Mouse (Mus musculus): ENCODE measurements around the gene Fam98b.

The Fam98b gene

DNA sequence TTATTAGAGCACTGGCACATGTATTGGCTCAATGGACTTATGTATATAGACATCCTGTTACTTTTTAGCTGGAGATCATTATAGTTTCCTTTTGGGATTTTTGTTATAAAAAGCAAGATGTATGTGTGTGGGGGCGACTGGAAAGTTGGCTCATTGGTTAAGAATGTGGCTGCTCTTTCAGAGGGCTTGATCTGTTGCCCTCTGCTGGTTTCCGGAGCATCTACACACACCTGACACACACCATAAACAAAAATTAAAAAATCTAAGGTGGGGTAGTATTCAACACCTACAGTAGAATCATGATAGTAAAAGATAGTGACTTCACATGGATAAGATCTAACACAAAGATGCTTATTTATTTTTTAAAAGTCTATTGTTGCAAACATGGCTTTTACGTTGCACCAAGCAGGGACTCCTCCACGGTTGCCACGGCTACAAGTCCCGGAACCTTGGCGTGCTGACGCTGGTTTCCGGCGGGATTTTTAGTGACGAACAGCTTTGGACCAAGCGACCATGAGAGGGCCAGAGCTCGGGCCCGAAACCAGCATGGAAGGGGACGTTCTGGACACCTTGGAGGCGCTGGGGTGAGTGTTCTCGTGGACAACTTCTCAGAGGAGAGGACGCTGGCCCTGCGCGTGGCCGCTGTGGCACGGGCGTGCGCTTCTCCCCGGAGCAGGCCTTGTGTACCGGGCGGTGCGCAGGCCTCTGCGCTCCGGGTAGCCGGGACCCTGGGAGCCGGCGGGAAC lies at the start of gene Fam98b:
Gene Fam98b, plus strand, starts transcription at position 485 of the 746 bp plus-strand sequence.
- in situ Hi-C loops (cut with MboI, MseI): no loop called here

GRCm38 (mm10) chr2:117200869-117201338 lies 48.6 kb upstream of the Fam98b start:
- in situ Hi-C loops (cut with MboI, MseI): no loop called here

DNA sequence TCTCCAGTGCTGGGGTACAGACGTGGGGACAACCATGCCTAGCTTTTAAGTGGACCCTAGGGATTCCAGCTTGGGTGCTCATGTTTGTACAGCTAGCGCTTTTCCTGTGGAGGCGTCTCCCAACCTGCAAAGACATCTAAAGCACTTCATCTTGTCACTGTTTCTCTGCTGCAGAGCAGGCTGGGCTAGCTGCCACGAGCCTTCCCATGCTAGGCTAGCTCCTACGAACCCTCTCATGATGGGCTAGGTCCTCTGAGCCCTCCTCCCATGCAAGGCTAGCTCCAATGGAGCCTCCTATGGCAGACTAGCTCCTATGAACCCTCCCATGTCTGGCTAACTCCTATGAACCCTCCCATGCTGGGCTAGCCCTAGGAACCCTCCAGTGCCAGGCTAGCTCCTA lies 46.2 kb upstream of the Fam98b start:
- in situ Hi-C loops (cut with MboI, MseI): no loop called here

DNA sequence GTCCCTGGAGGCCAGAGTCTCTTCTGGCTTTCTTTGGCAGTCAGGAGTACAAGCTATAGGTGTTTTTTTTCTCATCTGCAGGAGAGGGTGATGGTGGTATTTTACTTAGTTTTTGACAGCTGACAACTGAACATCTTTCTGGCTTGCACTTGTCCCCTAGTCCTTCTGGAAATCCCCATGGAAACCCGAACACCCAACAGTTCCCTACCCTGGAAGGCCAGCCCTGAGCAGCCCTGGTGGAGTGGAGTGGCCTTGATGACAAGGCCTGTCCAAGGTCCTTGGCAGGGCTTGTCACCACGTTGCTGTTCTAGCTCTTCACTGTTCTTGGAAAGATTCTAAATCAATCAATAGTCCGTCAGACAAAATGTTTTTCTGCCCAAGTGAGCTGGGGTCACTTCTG lies 45.0 kb upstream of the Fam98b start:
- in situ Hi-C loops (cut with MboI, MseI): no loop called here

DNA sequence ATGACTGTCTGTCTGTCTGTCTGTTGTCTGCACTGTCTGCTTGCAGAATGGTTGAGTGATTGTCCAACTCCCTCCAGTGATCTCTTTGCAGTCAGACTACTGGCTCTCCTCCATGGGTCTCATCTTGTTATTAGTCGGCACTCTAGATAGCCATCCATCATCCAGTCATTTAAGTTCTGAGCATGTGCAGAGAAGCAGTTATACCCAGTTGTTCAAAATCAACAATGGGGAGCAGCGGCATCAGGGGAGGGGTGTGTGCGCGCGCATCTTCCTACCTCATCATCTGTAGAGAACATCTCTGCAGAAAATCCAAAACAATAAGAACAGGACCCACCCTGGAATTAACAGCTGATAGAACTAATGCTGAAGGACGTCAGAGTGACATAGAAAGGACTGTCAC lies 44.5 kb upstream of the Fam98b start:
- in situ Hi-C loops (cut with MboI, MseI): no loop called here

DNA sequence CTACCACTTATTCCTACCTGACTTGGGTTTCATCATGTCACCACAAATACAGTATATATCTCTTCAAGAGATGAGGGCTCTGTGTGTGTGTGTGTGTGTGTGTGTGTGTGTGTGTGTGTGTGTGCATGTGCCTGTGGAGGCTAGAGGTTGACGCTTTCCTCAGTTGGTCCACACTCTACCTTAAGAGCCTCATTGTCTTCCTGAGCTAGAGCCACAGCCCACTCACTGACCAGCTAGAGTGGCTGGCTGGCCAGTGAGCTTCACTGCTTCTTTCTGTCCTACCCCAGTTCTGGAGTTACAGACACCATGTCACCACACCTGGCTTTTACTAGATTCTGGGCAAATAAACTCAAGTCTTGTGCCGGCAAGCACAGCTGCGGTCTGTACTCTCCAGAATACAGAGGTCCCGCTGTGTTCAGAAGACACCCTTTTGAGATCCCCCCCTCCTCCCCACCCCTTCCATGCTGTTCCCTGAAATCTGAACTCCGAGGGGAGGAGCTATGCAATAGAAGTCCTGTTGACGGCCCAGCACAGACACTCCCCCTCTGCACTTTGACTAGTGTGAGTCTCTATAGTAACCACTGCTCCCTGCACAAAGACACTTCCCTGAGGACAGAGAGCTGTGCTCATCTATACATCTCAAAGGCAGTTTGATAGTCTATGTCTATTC lies 39.0 kb upstream of the Fam98b start:
- in situ Hi-C loops (cut with MboI, MseI): no loop called here

DNA sequence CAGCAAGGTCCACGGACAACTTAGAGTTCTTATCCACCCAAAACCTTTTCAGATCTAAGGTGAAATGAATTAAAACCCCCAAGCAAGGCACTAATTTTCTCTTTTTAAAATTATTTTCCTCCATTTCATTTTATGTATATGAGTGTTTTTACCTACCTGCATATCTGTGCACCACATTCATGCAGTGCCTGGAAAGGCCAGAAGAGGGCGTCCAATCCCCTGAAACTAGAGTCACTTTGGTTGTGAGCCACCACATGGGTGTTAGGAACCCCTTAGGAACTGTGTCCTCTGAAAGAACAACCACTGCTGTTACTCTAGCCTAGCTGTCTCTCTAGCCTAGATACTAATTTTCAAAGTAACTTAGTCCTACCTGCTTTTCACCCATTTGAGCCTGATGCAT lies 33.4 kb upstream of the Fam98b start:
- in situ Hi-C loops (cut with MboI, MseI): no loop called here

GRCm38 (mm10) chr2:117217695-117218216 lies 31.8 kb upstream of the Fam98b start:
- in situ Hi-C loops (cut with MboI, MseI): no loop called here

GRCm38 (mm10) chr2:117219536-117219935 lies 30.0 kb upstream of the Fam98b start:
- in situ Hi-C loops (cut with MboI, MseI): no loop called here

DNA sequence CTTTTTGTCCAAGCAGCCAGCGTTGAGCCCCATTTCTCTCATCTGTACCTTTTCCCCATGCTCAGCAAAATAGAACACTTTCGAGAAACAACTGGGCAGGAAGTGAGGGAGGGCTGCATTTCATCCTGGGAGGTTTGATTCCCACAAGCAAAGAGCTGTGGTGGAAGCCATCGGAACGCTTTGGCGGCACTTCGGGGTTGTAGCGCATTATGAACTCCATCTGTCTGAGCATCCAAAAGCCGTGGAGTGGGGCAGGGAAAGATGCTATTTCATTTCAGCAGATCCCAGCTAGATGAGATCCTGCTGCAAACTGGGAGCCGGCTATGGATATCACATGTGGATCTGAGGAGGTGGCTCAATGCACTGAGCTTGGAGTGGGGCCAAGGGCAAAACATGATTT lies 26.9 kb upstream of the Fam98b start:
- in situ Hi-C loops (cut with MboI, MseI): loop anchor here (10.0 kb wide), 1 partner anchor 758 kb away; no protein-coding TSS in a partner anchor

DNA sequence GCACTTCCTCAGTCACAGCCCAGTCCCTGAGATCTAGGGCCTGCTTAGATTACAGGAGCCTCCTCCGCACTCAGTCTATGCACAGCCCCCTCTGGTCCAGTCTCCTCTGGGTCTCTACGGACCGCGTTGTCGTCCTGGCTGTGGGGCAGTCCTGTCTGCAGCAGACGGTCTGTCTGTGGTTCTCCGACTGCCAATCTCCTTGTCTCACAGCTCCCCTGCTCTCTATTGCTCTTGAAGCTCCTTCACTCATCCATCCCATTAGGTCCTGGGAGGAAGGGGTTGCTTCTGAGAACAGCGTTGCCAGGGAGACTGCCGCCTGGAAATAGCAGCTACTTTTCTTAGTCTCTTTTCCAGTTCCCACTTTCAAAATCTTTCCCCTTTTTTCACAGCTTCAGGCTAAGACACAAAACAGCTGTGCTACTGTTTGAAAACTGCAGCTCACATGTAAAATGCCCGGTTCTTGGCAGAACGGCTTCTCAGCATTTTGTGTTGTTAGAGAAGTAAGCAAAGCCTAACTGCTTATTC lies 20.9 kb upstream of the Fam98b start:
- in situ Hi-C loops (cut with MboI, MseI): loop anchor here (5.0 to 10.0 kb wide), 2 partner anchors 336 to 764 kb away; no protein-coding TSS in a partner anchor

- in situ Hi-C loops (cut with MboI, MseI): no loop called here
Measured at GRCm38 (mm10) chr2:117230261-117230660, 19.3 kb upstream of the Fam98b start.

DNA sequence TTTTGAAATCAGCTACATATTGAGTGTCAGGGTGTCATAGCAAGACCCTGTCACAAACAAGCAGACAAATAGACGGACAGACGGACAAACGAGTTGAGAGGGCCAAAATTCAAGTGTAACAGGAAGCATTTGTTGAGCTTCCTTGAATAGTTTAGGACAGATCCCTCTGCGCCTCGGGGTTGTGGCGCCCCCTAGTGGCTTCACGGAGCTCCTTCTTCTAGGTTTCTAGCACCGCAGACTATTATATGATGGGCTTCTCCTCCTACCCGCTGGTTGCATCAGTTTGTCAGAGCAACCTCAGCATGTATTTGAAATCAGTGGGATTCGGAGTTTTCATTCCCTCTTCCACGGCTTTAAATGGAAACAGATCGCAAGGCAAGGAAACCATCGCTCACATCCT lies 18.3 kb upstream of the Fam98b start:
- in situ Hi-C loops (cut with MboI, MseI): no loop called here

GRCm38 (mm10) chr2:117241953-117242352 lies 7.6 kb upstream of the Fam98b start:
- in situ Hi-C loops (cut with MboI, MseI): no loop called here

GRCm38 (mm10) chr2:117250001-117250510 lies 517 bp downstream of the Fam98b start:
- in situ Hi-C loops (cut with MboI, MseI): no loop called here

DNA sequence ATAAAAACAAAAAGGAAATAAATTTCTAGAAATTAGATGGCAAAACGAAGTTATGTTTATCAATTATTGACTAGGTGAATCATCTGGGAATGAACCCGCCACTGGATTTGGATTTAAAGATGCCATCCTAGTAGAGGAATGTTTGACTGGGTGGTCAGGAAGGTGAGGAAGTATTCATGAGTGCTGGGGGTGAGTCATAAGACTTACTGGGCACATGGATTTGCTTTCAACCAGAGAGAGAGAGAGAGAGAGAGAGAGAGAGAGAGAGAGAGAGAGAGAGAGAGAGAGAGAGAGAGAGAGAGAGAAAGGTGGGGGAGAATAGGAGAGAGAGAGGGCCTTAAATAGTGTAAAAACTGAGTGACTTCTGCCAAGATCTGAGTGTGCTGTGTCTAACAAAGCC lies 5.9 kb downstream of the Fam98b start:
- in situ Hi-C loops (cut with MboI, MseI): no loop called here

- in situ Hi-C loops (cut with MboI, MseI): no loop called here
Measured at GRCm38 (mm10) chr2:117257617-117258016, 8.1 kb downstream of the Fam98b start.

GRCm38 (mm10) chr2:117262184-117262583 lies 12.6 kb downstream of the Fam98b start:
- in situ Hi-C loops (cut with MboI, MseI): loop anchor here (5.0 kb wide), 2 partner anchors 35 to 185 kb away; no protein-coding TSS in a partner anchor

- in situ Hi-C loops (cut with MboI, MseI): loop anchor here (5.0 kb wide), 2 partner anchors 33 to 183 kb away; no protein-coding TSS in a partner anchor
Measured at GRCm38 (mm10) chr2:117263786-117264408, 14.4 kb downstream of the Fam98b start.

- in situ Hi-C loops (cut with MboI, MseI): no loop called here
Measured at GRCm38 (mm10) chr2:117288291-117288690, 38.8 kb downstream of the Fam98b start.

DNA sequence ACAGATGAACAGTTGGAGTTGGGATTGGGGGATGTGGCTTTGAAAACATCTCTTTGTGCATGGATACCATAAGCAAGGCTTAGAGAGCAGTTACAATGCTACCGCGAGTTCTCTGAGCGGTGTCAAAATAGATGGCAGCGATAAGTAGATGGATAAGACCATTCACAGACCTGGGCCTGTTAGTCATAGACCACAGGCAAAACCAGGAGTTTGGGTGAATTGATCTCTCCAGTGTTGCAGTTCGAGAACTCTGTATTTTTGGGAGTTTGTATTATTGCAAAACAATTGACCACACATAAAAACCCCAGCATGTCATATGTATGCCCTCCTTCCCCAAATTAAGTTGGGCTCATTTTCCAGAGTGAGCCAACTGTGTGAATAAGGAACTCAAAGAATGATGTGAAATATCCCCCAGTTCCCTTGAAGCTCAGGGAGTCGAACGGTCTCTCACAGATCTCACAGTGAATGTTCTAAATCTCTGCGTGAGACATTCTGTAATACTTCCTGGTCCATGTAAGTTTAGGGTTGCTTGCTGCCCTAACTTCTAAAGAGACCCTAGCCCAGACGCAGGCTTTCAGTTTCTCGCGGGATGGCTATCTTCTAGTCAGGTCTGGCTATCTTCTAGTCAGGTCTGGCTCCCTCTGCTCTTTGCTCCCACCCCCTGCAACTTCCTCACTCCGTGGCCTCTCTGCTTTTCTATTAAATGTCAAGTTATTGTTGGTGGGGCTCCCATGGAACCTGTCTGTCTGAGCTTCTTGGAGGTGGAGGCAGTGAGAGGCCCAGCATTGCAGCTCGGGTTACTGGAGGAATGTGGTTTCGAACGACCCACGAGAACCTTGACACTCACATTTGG lies 50.3 kb downstream of the Fam98b start:
- in situ Hi-C loops (cut with MboI, MseI): loop anchor here (5.0 kb wide), 1 partner anchor 38 kb away; no protein-coding TSS in a partner anchor

Measured in T-helper 2 cell (primary cell).